Mouse (Mus musculus) MEL-GATA-1-ER (cell line): ENCODE data around the gene Tmem266.

ENCODE experiments used
- DNase-seq: peaks from one replicate; pipeline ENCODE4 v3.0.0-alpha.2; 2012; ENCODE audit warnings: low read depth; ENCODE audit errors: extremely low read depth

Gene Tmem266

GRCm38 (mm10) chr9:55329401-55329800 lies 2.7 kb downstream of the Tmem266 start:
- no peak for DNase-seq

GRCm38 (mm10) chr9:55332476-55332875 lies 5.8 kb downstream of the Tmem266 start:
- DNase-seq = no peak

GRCm38 (mm10) chr9:55332949-55333348 lies 6.2 kb downstream of the Tmem266 start:
- no peak for DNase-seq

- no peak for DNase-seq
Observed at GRCm38 (mm10) chr9:55344165-55344564, 17.5 kb downstream of the Tmem266 start.

- DNase-seq = no peak
Observed at GRCm38 (mm10) chr9:55345332-55345731, 18.6 kb downstream of the Tmem266 start.

GRCm38 (mm10) chr9:55348664-55349063 lies 22.0 kb downstream of the Tmem266 start:
- DNase-seq = no peak

GRCm38 (mm10) chr9:55354686-55355085 lies 28.0 kb downstream of the Tmem266 start:
- DNase-seq = no peak

GRCm38 (mm10) chr9:55355270-55355834 lies 28.6 kb downstream of the Tmem266 start:
- no peak for DNase-seq

- DNase-seq = no peak
Observed at GRCm38 (mm10) chr9:55357164-55357563, 30.5 kb downstream of the Tmem266 start.

GRCm38 (mm10) chr9:55360372-55360771 lies 33.7 kb downstream of the Tmem266 start:
- no peak for DNase-seq

- no peak for DNase-seq
Observed at GRCm38 (mm10) chr9:55360861-55361260, 34.1 kb downstream of the Tmem266 start.

- DNase-seq = no peak
Observed at GRCm38 (mm10) chr9:55361969-55362368, 35.3 kb downstream of the Tmem266 start.

- no peak for DNase-seq
Observed at GRCm38 (mm10) chr9:55363707-55364106, 37.0 kb downstream of the Tmem266 start.

- no peak for DNase-seq
Observed at GRCm38 (mm10) chr9:55368011-55368410, 41.3 kb downstream of the Tmem266 start.

- no peak for DNase-seq
Observed at GRCm38 (mm10) chr9:55371908-55372307, 45.2 kb downstream of the Tmem266 start.

GRCm38 (mm10) chr9:55377603-55378250 lies 51.0 kb downstream of the Tmem266 start:
- DNase-seq = no peak

GRCm38 (mm10) chr9:55381456-55381855 lies 54.7 kb downstream of the Tmem266 start:
- no peak for DNase-seq

- DNase-seq = peak; percentile 17
Observed at GRCm38 (mm10) chr9:55382441-55382840, 55.7 kb downstream of the Tmem266 start.

- no peak for DNase-seq
Observed at GRCm38 (mm10) chr9:55386117-55386516, 59.4 kb downstream of the Tmem266 start.

- no peak for DNase-seq
Observed at GRCm38 (mm10) chr9:55387862-55388505, 61.3 kb downstream of the Tmem266 start.

- DNase-seq = peak; percentile 43
Observed at GRCm38 (mm10) chr9:55391909-55392658, 65.4 kb downstream of the Tmem266 start.

- peak; percentile 43 for DNase-seq
Observed at GRCm38 (mm10) chr9:55395650-55396049, 68.9 kb downstream of the Tmem266 start.
